Mouse (Mus musculus): Measurements from ENCODE around the gene Cpne4.

Cpne4 gene

DNA sequence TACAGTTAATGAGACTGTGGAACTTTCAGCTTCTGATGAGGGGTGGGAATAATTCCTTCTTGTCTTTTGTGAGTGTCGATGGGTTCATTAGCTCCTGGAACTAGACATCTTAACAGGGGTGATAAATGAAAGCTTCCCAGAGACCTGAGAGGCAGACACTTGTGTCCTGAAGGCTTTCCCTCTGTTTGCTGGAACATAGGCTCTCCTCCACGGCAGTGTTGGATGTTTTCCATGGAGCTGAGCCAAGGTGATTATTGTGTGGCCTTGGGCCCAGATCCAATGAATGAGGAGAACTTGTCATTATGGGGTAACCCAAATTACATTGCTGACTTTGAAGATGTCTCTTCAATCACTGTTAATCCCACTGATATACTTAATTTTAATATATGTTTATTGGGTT lies 146.1 kb downstream of the Cpne4 start:
- peak; percentile 90 to 94 for DNase-seq

DNA sequence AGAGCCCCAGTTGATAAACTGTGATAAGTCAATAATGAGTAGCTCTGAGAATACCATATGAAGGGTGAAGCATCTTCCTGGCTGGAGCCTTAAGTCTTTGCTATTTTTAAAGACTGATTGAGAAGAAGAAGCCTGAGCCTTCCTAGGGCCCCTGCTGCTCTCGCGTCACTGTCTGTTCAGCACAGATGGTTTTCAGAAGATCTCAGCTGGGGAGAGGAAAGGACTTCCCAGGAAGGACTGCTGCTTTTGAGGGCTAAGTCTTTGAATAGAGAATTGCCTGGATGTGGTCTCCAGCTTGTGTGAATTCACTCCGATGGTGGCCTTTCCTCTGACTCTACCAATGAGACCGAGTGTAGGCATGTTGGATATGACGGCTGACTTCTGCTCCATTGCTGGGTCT lies 163.7 kb downstream of the Cpne4 start:
- peak in 1 of 2 experiments; percentile 55 for DNase-seq

DNA sequence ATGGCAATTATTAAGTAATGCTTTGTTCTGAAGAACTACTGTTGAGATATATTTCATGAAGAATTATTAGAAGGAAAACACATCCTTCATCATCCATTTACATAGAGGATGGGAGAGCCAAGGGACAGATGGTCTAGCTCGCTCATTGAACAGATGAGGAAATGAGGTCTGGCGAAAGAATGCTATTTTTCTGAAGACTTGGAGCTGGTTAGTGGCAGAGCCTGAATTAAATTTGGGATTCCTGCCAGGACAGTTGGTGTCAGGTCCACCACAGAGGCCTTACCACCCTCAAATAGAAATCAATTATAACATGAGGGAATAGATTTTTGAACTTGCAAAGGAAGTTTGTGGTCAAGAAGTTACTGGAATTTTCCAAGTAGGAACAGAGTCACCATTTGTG lies 178.2 kb downstream of the Cpne4 start:
- peak; percentile 38 to 78 for DNase-seq

DNA sequence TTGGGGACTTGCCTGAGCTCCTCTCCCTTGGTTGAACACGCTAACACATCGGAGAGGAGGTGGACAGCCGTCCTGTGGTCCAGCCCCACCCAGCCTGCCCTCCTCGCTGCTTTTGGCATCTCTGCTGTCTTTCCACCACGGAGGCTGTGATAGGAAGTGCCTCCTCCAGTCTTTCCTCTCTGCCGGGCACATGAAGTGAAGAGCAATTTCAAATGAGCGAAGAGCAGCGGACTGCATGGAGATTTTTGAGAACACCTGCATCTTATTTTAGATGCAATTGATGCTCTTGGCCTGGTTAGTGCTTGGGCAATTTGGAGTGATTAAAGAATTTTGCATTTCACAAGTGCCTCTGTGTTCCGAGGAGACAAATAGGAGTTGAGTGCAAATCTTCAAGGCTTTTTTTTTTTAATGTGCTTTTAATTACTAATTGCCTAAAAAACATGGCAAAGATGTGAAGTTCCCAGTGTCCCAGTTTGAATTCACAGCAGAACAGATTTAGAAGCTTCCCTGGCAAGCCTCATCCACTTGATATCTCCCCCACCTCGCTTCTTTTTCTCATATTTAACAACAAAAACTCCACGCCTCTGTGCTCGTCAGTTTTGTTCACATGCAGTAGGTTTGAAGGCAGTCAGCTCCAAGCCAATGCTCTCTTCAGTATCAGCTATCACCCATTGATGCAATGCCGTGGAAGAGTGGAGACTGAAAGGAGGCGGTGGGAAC lies 195.7 kb downstream of the Cpne4 start:
- no peak for DNase-seq

DNA sequence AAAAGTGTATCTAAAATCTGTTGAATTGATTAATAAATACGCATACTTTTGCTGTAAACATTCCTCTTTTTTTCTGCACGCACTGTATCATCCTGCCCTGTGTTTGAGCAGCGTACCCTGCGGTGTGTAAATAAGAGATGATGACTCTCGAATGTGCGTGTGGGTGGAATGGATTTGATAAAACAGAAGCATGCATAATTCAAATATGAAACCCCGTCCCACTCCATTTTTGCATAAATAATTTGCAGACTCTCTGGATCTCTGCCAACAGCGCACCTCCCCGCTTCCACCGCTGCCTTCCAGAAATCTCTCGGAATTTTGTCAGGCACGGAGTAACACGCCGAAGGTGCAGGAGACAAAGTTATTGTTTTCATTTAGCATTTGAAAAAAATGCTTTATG lies 208.4 kb downstream of the Cpne4 start:
- DNase-seq = peak; percentile 9 to 11

DNA sequence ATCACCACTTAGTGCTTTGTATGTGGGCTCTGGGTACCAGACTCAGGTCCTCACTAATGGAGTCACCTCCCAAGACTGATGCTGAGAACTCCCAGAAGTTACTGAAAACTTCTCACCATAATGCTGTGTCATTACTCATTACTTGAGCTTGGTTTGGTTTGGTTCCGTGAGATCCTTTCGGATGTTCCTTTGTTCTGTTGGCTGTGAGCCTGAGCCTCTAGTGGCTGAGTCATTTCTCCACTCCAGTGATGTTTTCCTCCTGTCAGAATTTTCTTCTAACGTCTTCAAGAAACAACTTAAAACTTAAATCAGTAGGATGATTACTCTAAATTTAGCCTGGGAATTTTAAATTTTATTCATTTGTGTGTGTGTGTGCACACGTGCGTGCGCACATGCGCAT lies 212.9 kb downstream of the Cpne4 start:
- no peak for DNase-seq

DNA sequence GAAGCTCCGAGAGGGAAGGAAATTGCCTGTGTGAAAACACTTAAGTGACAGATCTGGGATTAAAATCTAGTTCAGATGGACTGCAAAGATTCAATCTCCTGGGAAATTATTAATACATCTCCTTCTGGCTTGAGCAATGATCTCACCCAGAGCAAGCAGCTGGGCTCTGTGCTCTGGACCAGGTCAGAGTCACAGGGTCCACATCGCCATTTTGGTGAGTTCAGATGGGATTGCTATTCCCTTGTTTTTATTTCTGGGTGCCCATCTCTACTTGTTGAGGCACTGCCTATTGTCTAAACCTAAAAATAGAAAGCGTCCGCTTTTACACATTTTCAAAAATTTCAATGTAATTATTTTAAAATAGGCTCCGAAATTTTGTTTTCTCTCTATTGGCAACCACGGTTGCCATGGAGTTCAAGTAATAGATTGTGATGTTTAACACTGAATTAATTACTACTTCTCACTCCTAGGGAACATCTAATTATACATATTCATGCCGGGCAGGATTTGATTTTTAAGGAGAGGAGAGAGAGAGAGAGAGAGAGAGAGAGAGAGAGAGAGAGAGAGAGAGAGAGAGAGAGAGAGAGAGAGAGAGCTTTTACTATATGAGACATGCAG lies 229.2 kb downstream of the Cpne4 start:
- DNase-seq = no peak

DNA sequence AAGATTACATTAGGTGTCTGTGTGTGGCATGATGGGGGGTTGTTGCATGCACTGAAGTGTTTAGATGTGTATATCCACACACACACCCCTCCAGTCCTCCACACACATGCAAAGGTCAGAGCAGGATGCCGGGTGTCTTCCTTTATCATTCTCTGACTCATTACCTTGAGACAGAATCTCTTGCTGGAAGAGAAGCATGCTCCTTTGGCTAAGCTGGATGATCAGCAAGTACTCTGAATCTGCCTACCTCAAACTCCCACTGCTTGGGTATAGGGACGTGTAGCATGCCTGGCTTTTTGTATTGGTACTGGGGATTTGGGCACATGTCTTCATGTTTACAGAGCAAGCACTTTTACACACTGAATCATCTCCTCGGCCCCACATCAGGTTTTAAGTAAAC lies 230.0 kb downstream of the Cpne4 start:
- DNase-seq = no peak

DNA sequence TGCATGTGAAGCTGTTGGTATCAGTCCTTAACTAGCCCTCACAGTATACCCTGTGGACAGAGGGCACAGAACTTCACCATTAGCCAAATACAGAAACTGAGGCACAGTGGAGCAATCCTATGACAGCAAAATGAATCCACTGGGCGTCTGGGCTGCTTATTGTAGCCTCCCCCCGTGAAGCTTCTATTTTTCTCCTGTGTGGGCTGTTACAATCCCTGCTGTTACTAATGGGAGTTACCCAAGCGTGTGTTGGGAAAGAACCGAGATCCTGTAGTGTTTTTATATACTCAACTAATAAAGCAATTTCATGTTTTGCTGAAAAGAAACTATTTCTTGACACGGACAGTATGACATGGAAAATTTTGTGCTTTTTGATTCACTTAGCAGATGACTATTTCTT lies 230.7 kb downstream of the Cpne4 start:
- DNase-seq = no peak

DNA sequence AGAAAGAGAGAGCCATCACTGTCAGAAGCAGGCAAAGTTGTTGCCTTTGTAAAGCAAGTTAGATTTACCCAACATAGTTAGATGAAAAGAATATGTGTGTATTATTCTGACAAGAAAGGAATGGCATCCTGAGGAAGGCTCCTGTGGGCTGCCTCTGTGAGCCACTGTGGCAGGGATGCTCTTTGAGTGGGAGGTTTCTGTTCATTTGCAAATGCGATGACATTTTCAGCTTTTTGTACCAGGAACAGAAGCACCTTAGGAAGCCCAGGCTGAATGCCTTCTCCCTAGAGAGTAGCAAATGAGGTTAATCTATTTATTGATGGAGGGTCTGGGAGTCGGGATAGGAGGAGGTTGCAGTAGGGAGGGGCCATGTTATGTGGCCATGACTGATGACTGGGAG lies 249.5 kb downstream of the Cpne4 start:
- DNase-seq = no peak

DNA sequence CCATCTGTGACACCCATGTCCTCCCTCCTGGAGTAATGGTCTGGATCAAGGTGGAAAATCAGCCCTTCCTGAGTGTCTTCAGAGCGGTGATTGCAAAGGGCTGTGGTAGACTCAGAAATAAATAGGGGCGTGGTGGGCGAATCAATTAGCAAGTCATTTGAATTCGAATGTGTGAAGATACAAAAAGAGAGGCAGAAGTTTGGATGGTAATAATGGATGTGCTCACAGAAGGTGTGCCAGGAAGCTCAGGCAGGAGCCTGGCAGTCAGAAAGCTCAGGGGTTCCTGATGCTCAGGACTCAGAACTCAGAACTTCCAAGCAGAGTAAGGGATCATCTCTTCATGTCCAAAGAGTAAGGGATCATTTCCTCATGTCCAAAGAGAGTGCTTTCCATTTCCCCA lies 257.7 kb downstream of the Cpne4 start:
- DNase-seq = no peak

DNA sequence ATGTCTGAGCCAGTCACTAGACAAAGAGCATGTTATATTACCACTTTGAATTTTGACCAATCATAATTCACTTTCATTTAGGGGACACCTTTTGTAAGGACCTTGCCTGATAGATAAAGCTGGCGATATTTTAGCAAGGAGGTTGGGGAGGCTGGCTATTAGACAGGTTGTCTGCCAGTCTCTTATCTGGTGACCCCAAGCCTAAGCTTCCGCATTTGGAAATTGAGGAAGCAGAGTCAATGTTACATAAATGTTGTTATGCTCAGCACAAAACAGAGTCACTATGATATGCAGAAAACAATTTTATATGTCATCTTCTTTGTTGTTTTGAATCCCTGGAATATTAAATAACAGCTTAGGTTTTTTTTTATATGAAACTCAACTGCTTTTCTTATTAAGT lies 267.6 kb downstream of the Cpne4 start:
- no peak for DNase-seq

DNA sequence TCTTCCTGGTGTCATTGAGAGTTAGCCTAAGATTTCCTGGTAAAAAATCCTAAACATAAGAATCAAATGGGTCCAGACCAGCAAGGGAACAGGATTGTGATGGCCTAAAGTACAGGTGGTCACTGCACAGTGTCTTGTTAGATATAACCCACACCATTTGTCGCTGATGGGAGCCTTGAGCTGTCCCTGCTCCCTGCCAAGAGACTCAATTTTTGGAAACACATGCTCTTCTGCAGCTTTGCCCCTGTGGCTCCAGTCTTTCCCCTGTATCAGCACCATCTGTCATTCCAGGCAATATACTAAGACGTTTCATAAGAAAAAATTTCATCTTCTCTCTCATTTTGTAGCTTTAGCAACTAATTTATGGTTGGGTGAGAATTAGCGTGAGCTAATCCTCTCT lies 281.6 kb downstream of the Cpne4 start:
- peak; percentile 26 to 67 for DNase-seq

DNA sequence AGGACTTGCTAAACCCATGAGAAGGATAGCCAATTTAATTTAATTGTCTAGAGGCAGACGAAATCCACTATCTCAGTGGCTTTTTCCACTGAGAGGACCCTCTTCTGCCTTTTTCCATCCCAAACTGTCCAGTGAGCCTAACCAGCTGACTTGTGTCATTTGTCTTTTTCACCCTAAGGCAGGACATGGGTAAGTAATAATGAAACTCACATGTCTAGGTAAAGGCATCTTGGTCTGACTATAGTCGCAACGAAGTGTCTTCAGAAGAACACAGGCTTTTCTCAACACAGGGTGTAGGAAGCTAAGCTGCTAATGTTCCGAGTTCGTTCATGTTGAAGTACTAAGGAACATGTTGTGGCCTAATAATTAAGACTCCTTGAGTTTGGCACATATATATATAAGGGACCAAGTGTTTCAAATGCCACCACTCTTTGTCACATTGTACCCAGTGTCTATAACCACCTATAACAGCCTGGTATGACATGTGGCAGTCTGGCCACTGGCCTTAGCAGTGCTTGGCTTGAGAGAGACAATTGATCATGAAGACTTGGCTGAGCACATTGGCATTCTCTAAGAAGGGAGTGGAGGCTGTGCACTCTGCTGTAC lies 286.0 kb downstream of the Cpne4 start:
- no peak for DNase-seq

DNA sequence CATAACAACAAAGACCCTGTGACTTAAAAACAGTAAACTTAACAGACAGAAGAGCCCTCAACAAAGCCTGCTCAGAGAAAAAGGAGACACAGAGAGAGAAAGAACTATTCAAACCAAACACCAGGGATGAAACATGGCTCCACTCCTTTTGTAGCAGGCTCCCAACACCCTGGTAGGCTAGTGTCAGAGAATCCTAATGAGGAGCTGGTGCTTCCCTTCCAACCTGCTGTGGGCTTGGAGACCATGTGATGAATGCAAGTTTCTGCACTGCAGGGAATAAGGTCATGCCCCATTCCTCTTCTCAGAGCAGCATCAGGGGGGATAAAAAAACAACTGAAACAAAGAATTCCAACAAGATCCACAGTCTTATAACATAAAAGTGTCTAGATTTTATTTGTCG lies 290.8 kb downstream of the Cpne4 start:
- DNase-seq = no peak

DNA sequence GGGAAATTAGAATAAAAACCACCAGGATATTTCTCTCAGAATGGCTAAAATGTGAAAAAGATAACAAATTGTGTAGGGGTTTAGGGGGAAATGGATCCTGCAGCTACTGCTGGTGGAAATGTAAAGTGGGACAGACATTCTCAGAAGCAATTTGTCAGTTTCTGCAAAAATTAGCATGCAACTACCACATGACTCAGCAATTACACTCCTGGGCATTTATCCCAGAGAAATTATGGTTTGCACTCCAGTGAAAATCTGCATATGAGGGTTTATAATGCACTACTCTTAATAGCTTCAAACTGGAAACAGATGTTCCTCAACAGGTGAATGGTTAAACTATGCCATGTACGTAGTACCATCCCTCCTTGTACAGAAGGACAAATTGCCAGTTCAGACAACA lies 294.2 kb downstream of the Cpne4 start:
- DNase-seq = no peak

DNA sequence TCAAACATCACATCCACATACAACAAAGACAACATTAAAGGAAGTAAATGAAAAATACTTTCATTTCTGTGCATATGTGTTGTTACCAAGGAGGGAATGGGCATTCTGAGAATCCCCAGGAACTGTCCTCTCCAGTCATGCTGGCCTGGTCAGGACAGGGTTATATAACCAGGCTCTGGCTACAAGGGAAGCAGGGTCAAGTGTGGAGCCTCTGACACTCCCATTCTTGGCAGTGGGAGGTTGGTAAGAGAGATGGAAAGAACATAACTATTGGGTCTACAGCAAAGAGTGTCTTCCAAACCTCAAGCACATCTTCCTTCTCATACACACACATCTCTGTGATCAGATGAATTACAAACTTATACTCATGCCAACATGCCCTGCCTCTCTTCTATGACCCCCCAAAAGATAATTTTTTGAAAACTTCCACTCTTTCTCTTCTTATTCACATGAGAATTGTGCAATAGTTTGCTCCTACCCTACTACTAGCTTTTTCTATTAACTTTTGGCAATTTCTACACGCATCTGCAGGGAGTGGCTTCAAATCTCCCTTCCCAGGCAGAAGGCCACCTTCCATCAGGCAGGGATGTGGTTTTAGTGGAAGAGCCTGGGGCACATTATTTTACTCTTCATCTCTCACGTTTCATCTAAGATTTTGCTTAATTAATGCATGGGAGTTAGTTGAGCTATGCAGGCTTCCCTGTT lies 298.3 kb downstream of the Cpne4 start:
- no peak for DNase-seq

DNA sequence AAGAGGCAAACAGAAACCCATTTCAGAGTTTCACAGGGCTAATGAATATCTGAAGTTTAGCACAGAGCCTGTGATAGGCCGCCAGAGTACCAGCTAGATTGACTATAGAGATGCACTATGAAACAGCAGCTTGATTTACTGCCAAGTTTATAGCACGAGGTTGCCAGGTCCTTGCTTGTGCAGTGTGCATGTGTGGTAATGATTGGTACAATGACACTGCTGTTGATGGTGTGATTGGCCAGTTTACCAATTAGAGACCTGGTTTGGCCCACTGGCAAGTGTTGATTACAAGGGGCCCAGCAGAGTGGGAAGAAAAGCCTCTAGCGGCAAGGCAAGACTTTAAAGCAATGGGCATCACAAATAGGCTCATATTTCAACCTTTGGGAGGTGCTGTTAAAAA lies 306.6 kb downstream of the Cpne4 start:
- DNase-seq = no peak

DNA sequence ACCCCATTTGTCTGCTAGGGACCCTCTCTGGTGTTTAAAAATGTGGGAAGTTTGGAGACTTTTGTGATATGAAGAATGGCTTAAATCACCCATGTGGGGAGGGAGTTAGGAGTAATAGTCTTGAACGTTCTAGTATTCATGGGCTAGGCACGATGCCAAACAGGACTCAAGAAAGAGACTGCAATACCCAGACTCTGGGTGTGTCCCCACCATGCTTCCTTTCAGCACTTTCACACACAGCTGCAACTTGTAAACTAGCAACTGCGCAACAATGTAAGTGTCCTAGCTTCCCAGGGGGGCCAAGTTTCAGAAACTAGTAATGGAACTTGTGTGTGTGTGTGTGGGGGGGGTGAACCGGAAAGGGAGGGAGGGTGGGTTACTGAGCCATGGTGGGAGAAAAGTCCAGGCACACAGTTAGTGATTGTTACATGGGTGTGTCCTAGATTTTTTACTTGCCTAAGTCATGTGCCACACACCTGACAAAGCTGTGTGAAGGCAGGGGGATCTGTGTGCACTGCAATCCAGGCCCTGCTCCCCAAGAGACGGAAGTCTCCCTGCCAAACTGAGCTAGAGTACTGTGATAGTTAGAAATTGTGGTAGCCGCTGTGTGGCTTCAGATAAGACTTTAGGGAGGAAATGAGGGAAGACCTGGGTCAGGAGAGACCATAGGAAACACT lies 307.3 kb downstream of the Cpne4 start:
- no peak for DNase-seq

DNA sequence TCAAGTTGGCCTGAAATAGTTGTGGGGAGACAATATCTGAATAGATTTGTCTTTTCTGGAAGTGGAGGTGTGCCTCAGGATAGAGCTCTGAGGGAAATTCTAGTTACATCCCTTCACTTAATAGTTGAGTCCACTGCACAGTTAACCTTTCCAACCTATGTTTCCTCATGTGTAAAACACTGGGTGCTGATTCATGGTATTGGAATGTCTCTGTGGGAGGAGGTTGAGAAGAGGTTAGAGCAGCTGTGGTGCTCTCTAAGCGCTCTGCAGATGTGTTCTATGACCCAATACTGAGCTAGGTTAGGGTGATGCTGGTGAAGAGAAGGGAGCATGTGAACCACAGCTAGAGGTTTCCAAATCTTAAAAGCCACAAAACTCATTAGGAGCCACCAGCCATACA lies 318.7 kb downstream of the Cpne4 start:
- no peak for DNase-seq

DNA sequence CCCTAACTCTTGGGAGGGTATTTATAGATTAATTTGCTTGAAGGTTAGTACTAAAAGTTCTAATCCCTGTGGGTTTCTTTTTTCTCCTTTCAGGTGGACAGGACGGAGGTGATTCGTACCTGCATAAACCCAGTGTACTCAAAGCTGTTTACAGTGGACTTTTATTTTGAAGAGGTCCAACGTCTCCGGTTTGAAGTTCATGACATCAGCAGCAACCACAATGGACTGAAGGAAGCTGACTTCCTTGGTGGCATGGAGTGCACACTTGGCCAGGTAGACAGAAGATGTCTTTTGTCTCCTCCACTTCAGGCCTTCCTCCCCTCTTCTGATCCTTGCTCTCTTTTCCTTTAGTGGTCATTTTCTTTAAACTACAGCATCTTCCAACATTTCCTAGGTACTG lies 325.5 kb downstream of the Cpne4 start:
- no peak for DNase-seq

DNA sequence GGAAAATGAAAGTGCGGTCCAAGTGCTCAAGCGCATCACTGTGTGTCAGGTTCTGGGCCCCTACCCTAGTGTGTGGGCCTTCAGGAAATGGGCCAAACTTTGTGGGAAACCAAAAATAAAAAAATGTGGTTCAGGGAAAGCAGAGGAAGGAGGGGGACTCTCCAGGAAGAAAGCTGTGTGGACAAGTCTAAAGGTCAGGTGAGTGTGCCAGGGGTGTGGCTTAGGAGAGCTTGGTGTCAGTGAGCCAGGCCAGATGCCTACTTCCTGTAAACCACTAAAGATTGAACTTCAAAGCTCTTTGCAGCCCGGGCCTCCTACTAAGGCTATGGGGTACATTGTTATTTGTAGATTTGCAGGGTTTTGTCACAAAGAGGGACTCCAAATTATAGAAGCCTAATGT lies 327.1 kb downstream of the Cpne4 start:
- no peak for DNase-seq

DNA sequence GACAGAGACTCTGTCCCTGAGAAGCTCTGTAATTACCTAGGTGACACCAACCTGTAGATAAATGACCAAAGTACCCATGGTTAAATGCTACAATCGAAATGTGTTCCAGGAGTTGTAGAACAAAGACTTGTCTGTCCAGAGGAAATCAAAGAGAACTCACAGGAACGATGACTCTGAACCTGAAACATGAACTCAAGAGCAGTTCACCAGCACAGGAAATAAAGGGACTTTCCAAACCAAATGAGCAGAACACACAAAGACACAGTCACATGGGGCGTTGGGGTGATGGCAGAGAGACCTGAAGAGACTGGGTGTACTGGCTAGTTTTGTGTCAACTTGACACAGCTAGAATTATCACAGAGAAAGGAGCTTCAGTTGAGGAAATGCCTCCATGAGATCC lies 329.9 kb downstream of the Cpne4 start:
- DNase-seq = no peak
